Mouse (Mus musculus) left cerebral cortex, adult 8-10 months (tissue): ENCODE measurements at regions not wholly inside any gene's neighbourhood (a gene's known extent, or its start where the extent isn't known, plus 50 kb on each side); places are given as distances from the start of the nearest gene placed in this dataset.

Source experiments
- DNase-seq, 2 experiments: peaks; one replicate each; pipeline ENCODE4 v3.0.0; 2022; ENCODE audit warnings: low spot score in 2 of 2

GRCm38 (mm10) chr8:115478406-115479060 is 229.1 kb downstream of the Maf start:
- no peak for DNase-seq

DNA sequence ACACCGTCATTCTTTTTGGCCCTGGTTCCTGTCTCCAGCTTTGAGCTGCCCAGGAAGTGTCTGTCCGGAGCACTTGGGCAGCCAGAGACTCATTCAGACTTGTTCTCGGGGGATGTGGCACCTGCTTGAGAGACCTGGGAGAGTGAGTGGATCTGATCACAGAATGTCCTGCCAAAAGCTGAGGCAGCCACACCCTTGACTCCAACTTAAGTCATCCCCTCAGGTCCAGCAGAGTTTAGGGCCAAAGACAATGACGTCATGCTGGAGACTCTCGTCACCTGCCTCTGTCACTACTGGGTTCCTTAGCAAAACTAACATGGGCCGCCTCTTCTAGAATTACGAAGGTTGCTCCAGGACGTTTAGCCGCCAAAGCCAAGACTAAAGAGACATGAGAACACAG is 231.5 kb downstream of the Maf start:
- DNase-seq = no peak

- no peak for DNase-seq
Measured at GRCm38 (mm10) chr8:115475156-115475555, 232.4 kb downstream of the Maf start.

GRCm38 (mm10) chr8:115473974-115474373 is 233.6 kb downstream of the Maf start:
- no peak for DNase-seq

GRCm38 (mm10) chr8:115466553-115466952 is 241.0 kb downstream of the Maf start:
- peak in 1 of 2 experiments; percentile 14 for DNase-seq

- no peak for DNase-seq
Measured at GRCm38 (mm10) chr8:115466122-115466521, 241.5 kb downstream of the Maf start.

- no peak for DNase-seq
Measured at GRCm38 (mm10) chr8:115462657-115463056, 244.9 kb downstream of the Maf start.

DNA sequence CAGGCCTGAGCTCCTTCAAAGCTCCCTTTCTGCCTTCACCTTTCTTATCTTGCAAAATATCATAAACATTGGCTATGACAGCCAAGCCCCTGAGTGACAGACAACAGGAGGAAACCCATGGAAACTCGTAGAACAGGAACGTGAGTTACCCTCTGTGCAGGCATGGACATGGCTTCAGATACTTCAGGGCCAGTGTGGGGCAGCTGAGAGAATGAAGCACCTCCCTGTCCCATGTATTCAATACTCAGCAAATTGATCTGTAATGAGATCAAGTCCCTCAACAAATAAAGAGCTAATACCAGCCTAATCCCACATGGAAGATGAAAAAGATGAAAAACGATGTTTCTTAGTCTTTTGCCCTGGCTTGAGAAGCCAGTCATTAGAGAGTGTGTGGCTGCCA is 249.5 kb downstream of the Maf start:
- DNase-seq = no peak

DNA sequence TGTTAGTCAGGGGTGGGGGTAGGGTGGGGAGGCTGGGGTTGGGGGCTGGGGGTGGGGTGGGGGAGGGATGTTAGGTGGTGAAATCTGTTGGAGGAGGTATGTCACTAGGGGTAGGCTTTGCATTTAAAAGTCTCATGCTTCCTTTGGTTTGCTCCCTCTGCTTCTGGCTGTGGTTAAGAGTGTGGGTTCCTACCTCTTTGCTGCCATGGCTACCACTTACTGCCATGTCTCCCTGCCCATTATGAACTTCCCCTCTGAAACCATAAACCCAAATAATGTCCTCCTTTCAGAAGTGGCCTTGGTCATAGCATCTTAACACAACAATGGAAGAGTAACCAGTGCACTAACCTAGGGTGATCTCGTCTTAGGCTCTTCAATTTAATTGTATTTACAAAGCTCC is 256.8 kb downstream of the Maf start:
- DNase-seq = no peak

- no peak for DNase-seq
Measured at GRCm38 (mm10) chr8:115448367-115448766, 259.2 kb downstream of the Maf start.

DNA sequence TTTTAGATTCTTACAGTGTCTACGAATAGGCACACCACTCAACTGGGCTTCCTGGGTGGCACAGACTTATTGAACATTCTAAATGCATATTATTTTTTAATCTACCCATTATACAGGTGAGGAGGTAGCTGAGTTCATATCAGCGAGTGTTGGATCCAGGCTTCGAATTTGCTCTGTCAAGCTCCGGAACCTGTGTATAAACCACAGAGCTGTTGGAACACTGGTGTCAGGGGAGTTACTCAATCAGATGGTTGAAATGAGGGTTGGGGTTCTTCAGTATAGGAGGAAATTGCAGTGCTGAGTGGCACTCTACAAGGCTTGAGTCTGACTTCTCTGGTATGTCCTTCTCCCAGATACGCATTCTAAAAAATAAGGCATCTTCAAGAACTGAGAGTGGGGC is 263.1 kb downstream of the Maf start:
- no peak for DNase-seq

- DNase-seq = no peak
Measured at GRCm38 (mm10) chr8:115441943-115442550, 265.5 kb downstream of the Maf start.

DNA sequence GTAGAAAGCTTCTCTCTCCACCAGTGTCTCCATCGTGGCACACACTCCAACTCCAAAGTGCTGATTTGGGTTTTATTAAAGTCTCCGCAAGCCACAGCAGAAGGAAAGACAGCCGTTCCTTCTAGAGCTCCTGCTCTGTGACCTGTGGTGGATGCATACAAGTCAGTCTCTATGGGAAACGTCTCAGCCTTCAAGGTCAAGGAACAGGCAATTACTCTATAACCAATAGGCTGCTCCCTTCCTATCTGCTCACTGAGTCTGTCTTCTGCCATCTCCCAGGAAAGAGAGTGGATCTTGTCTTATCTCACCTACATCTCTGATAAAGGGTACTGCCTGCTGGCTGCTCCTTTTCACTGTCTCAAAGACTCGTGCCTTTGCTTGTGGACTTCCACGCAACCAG is 266.3 kb downstream of the Maf start:
- DNase-seq = no peak

- DNase-seq = no peak
Measured at GRCm38 (mm10) chr8:115440151-115440550, 267.4 kb downstream of the Maf start.

GRCm38 (mm10) chr8:115439512-115439911 is 268.1 kb downstream of the Maf start:
- DNase-seq = no peak

- DNase-seq = no peak
Measured at GRCm38 (mm10) chr8:115437956-115438355, 269.6 kb downstream of the Maf start.

DNA sequence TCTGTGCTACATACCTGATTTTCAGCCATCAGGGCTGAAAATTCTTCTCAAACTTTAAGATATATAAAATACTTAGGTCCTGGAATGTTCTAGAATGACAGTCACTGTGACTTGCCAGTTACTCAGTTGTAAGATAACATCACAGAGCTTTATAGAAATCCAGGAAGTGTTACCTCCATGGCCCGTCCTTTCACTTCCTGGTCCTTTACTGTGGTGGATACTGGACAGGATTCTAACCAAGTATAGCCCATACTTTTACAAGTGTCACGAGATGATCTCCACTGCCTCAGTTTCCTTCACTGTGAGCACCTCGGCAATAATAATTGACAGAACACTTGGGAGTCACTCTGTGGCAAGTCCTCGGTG is 271.3 kb downstream of the Maf start:
- no peak for DNase-seq

DNA sequence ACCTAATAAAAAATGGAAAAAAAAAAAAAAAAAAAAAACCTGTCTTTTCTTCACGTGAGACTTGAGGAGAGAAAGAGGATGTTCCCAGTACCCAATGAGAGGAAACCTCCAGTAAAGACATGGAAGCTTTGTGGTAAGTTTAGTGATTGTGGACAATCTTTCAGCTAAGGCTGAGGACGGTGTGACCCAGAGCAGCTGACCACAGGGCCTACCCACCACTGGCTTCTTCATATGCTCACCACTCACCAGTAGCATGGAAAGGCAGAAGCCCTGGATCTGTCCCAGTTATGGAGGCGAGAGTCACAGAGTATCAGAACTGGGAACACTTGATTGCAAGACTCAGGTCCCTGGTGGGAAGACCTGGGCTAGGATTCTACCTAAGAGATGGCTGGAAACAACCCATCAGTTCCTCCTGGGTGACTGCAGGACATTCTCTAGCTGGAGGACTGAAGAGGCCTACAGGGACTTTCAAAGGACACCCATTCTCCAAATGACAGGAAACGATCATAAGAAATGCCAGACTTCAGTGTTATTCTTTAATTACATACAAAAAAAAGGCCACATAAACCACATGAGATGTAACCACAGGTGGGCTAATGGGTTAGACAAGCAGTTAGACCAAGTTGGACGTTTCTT is 271.8 kb downstream of the Maf start:
- no peak for DNase-seq

DNA sequence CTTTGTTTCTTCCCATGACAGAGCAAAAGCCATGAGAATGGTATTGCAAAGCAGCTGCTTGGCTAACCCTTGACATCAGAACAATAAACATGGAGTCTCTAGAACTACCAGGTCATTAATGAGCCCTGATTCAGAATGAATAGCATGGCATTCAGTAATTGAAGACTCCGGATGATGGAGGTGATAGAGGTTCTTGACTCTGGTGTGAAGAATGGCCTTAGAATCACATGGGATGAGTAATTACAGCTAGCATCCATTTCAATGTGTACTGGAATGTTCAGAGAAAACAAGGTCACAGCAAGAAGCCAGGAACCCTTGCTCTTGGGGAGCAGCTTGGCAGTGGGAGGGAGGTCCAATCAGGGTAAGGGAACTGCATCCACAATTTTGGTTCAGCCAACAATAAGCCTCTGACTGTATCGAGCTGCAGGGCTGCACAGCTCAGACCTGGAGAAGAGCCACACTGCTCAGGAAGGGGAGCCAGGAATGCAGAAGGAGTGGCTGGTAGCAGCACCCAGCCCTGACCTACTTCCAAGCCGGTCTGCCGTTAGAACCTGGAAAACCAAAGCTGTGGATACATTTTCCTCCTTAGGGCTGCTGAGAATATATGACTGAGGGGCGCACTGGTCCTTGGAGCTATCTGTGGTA is 275.1 kb downstream of the Maf start:
- peak in 1 of 2 experiments; percentile 15 for DNase-seq

GRCm38 (mm10) chr8:115430793-115431192 is 276.8 kb downstream of the Maf start:
- no peak for DNase-seq

GRCm38 (mm10) chr8:115429291-115429883 is 278.2 kb downstream of the Maf start:
- no peak for DNase-seq
